Mouse (Mus musculus): ENCODE results near the gene Tgfb1. TPM values are rescaled to one million over a fixed set of nuclear protein-coding genes. Genes with fewer than 3 reads are reported as not detected.

Tgfb1 gene
- polyA plus RNA-seq, 1 experiment from 2014 or later, result 1.2 TPM

GRCm38 (mm10) chr7:25709961-25710360, 23.2 kb downstream of the Tgfb1 start:
- Histone ChIP-seq H3K36me3 (peaks cover 35% of the 10 kb centered on the region), H3K9me3 (no peaks in the 10 kb centered on the region), H3K4me1 (replicated peaks) (peaks cover 29% of the 10 kb centered on the region), H3K27me3 (peaks cover 6% of the 10 kb centered on the region), H3K27ac (no peak overlapping the region), H3K4me2 (replicated peaks) (0 out of 2 replicates have a peak overlapping the region, but pooled peaks have one; percentile 13), H3K4me3 (replicated peaks) (no peak overlapping the region), H3K9ac (replicated peaks) (peak overlapping the region; percentile 58; the same call in 1 of the 2 replicates)
- ATAC-seq, result peak; percentile 18; the same call in 1 of the 2 replicates
- 18% methylated on average over 12 of the region's 12 CpGs for WGBS

GRCm38 (mm10) chr7:25710519-25711130, 23.8 kb downstream of the Tgfb1 start:
- Histone ChIP-seq H3K9me3 (no peaks in the 10 kb centered on the region), H3K4me1 (replicated peaks) (peaks cover 26% of the 10 kb centered on the region), H3K4me3 (replicated peaks) (no peak overlapping the region), H3K36me3 (peaks cover 42% of the 10 kb centered on the region), H3K27ac (no peak overlapping the region), H3K9ac (replicated peaks) (peak overlapping the region; percentile 58), H3K4me2 (replicated peaks) (peak overlapping the region; percentile 13; the same call in 1 of the 2 replicates), H3K27me3 (no peaks in the 10 kb centered on the region)
- peak; percentile 35 for ATAC-seq
- 5% methylated on average over 7 of the region's 7 CpGs for WGBS

GRCm38 (mm10) chr7:25711165-25711564, 24.4 kb downstream of the Tgfb1 start:
- ATAC-seq, result peak; percentile 18; the same call in 1 of the 2 replicates
- H3K4me1 ChIP-seq (replicated peaks), result peaks cover 26% of the 10 kb centered on the region
- WGBS, result 78% methylated on average over 5 of the region's 5 CpGs
- H3K36me3 ChIP-seq, result peaks cover 47% of the 10 kb centered on the region
- H3K9ac ChIP-seq (replicated peaks), result no peak overlapping the region
- no peak overlapping the region for H3K4me3 ChIP-seq (replicated peaks)
- no peak overlapping the region for H3K4me2 ChIP-seq (replicated peaks)
- no peaks in the 10 kb centered on the region for H3K27me3 ChIP-seq
- H3K9me3 ChIP-seq, result no peaks in the 10 kb centered on the region
- 0 out of 2 replicates have a peak overlapping the region, but pooled peaks have one; percentile 15 for H3K27ac ChIP-seq

- peaks cover 26% of the 10 kb centered on the region for H3K4me1 ChIP-seq (replicated peaks)
- no peaks in the 10 kb centered on the region for H3K27me3 ChIP-seq
- H3K9ac ChIP-seq (replicated peaks), result no peak overlapping the region; the same call in 1 of the 2 replicates
- 0 out of 2 replicates have a peak overlapping the region, but pooled peaks have one; percentile 15 for H3K27ac ChIP-seq
- no peak overlapping the region for H3K4me3 ChIP-seq (replicated peaks)
- peaks cover 47% of the 10 kb centered on the region for H3K36me3 ChIP-seq
- 36% methylated on average over 7 of the region's 7 CpGs for WGBS
- no peaks in the 10 kb centered on the region for H3K9me3 ChIP-seq
- no peak overlapping the region for H3K4me2 ChIP-seq (replicated peaks)
- 0 out of 2 replicates have a peak, but pooled peaks have one; percentile 16 for ATAC-seq
Observed at GRCm38 (mm10) chr7:25711731-25712197, 25.0 kb downstream of the Tgfb1 start.

- no peaks in the 10 kb centered on the region for H3K27me3 ChIP-seq
- H3K27ac ChIP-seq, result no peak overlapping the region
- peaks cover 35% of the 10 kb centered on the region for H3K4me1 ChIP-seq (replicated peaks)
- no peaks in the 10 kb centered on the region for H3K9me3 ChIP-seq
- no peak overlapping the region for H3K9ac ChIP-seq (replicated peaks)
- no peak overlapping the region for H3K4me2 ChIP-seq (replicated peaks)
- ATAC-seq, result no peak
- H3K4me3 ChIP-seq (replicated peaks), result no peak overlapping the region
- WGBS, result 92% methylated on average over 9 of the region's 9 CpGs
- H3K36me3 ChIP-seq, result peaks cover 47% of the 10 kb centered on the region
Observed at GRCm38 (mm10) chr7:25712801-25713200, 26.0 kb downstream of the Tgfb1 start.

- Histone ChIP-seq H3K4me3 (replicated peaks) (no peak overlapping the region), H3K4me1 (replicated peaks) (peaks cover 46% of the 10 kb centered on the region), H3K27me3 (no peaks in the 10 kb centered on the region), H3K27ac (no peak overlapping the region), H3K36me3 (peaks cover 47% of the 10 kb centered on the region), H3K9me3 (no peaks in the 10 kb centered on the region), H3K4me2 (replicated peaks) (no peak overlapping the region), H3K9ac (replicated peaks) (no peak overlapping the region)
- 92% methylated on average over 8 of the region's 8 CpGs for WGBS
- ATAC-seq, result no peak
Observed at GRCm38 (mm10) chr7:25714581-25714980, 27.8 kb downstream of the Tgfb1 start.

- WGBS, result 95% methylated on average over 22 of the region's 22 CpGs
- peaks cover 36% of the 10 kb centered on the region for H3K4me1 ChIP-seq (replicated peaks)
- peaks cover 54% of the 10 kb centered on the region for H3K36me3 ChIP-seq
- H3K4me3 ChIP-seq (replicated peaks), result no peak overlapping the region
- no peak overlapping the region for H3K27ac ChIP-seq
- no peak for ATAC-seq
- H3K9ac ChIP-seq (replicated peaks), result no peak overlapping the region
- no peaks in the 10 kb centered on the region for H3K27me3 ChIP-seq
- H3K4me2 ChIP-seq (replicated peaks), result no peak overlapping the region
- no peaks in the 10 kb centered on the region for H3K9me3 ChIP-seq
Observed at GRCm38 (mm10) chr7:25715731-25716271, 29.0 kb downstream of the Tgfb1 start.

- Histone ChIP-seq H3K4me1 (replicated peaks) (peaks cover 22% of the 10 kb centered on the region), H3K9ac (replicated peaks) (0 out of 2 replicates have a peak overlapping the region, but pooled peaks have one; percentile 10), H3K9me3 (no peaks in the 10 kb centered on the region), H3K27me3 (no peaks in the 10 kb centered on the region), H3K36me3 (peaks cover 57% of the 10 kb centered on the region), H3K4me2 (replicated peaks) (peak overlapping the region; percentile 95), H3K4me3 (replicated peaks) (peak overlapping the region; percentile 62), H3K27ac (no peak overlapping the region)
- 86% methylated on average over 3 of the region's 3 CpGs for WGBS
- no peak for ATAC-seq
Observed at GRCm38 (mm10) chr7:25717478-25717877, 30.7 kb downstream of the Tgfb1 start.

GRCm38 (mm10) chr7:25718788-25719417, 32.1 kb downstream of the Tgfb1 start, which contains the start of gene Ccdc97:
Ccdc97 (minus strand) TSS chr7:25719088.
- Histone ChIP-seq H3K9me3 (no peaks in the 10 kb centered on the region), H3K27me3 (no peaks in the 10 kb centered on the region), H3K36me3 (peaks cover 57% of the 10 kb centered on the region), H3K27ac (peak within 1 kb of the TSS; percentile 75), H3K4me2 (replicated peaks) (peak within 1 kb of the TSS; percentile 95), H3K4me1 (replicated peaks) (peaks cover 22% of the 10 kb centered on the region), H3K9ac (replicated peaks) (peak within 1 kb of the TSS; percentile 69), H3K4me3 (replicated peaks) (peak within 1 kb of the TSS; percentile 62)
- ATAC-seq, result peak; percentile 89
- 6% methylated on average over 32 of the region's 32 CpGs for WGBS

- 0 out of 2 replicates have a peak overlapping the region, but pooled peaks have one; percentile 62 for H3K4me3 ChIP-seq (replicated peaks)
- 0 out of 2 replicates have a peak overlapping the region, but pooled peaks have one; percentile 21 for H3K9ac ChIP-seq (replicated peaks)
- H3K36me3 ChIP-seq, result peaks cover 57% of the 10 kb centered on the region
- peaks cover 22% of the 10 kb centered on the region for H3K4me1 ChIP-seq (replicated peaks)
- no peaks in the 10 kb centered on the region for H3K9me3 ChIP-seq
- no peaks in the 10 kb centered on the region for H3K27me3 ChIP-seq
- H3K27ac ChIP-seq, result no peak overlapping the region
- H3K4me2 ChIP-seq (replicated peaks), result peak overlapping the region; percentile 95; the same call in 1 of the 2 replicates
- peak; percentile 68 for ATAC-seq
- 64% methylated on average over 10 of the region's 10 CpGs for WGBS
Observed at GRCm38 (mm10) chr7:25719761-25720610, 33.2 kb downstream of the Tgfb1 start.

GRCm38 (mm10) chr7:25720760-25721159, 34.0 kb downstream of the Tgfb1 start:
- no peaks in the 10 kb centered on the region for H3K27me3 ChIP-seq
- peaks cover 22% of the 10 kb centered on the region for H3K4me1 ChIP-seq (replicated peaks)
- H3K36me3 ChIP-seq, result peaks cover 57% of the 10 kb centered on the region
- 91% methylated on average over 5 of the region's 5 CpGs for WGBS
- no peak overlapping the region for H3K4me3 ChIP-seq (replicated peaks)
- ATAC-seq, result no peak
- no peaks in the 10 kb centered on the region for H3K9me3 ChIP-seq
- no peak overlapping the region for H3K9ac ChIP-seq (replicated peaks)
- no peak overlapping the region for H3K4me2 ChIP-seq (replicated peaks)
- no peak overlapping the region for H3K27ac ChIP-seq
